Mouse (Mus musculus) kidney, adult 11 months (tissue): ENCODE results near the gene Clec16a.

Experiments used
- DNase-seq: peaks from one replicate; pipeline ENCODE4 v3.0.0; 2022

Gene Clec16a

DNA sequence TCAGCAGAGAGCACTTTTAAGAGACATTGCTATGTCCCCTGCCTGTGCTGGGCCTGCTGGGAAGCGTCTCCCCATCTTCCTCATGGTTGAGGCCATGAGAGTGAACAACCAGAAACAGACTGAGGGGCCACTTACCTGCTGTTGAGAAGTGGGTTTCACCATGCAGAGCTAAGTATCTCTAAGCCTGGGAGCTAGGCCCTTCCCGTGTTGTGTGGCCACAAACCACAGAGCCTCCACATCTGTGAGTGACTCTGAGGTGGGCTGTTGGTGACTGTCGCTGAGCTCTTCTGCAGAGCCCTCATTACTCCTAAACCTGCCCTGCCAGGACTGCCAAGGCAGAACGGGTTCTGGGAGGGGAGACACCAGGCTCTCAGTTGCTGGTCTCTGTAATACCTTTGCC is 185.8 kb downstream of the Clec16a start:
- DNase-seq = no peak

DNA sequence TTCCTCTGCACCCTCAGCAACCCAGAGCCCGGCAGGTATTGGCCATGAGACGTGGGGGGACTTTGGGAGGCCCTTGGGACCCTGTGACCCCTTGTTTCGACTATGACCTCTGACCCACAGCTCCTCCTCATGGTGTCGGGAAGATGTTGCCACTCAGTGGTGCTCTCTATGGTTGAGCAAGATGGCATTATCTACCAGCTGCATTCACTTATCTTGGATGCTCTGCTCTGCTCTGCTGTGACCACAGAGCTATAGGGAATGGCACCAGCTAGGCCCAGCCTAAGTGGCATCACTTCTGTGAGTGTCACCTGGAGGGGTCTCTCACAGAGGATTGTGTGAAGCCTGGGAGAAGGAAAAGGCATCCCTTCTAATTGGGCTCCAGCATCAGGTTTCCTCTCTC is 186.6 kb downstream of the Clec16a start:
- no peak for DNase-seq

DNA sequence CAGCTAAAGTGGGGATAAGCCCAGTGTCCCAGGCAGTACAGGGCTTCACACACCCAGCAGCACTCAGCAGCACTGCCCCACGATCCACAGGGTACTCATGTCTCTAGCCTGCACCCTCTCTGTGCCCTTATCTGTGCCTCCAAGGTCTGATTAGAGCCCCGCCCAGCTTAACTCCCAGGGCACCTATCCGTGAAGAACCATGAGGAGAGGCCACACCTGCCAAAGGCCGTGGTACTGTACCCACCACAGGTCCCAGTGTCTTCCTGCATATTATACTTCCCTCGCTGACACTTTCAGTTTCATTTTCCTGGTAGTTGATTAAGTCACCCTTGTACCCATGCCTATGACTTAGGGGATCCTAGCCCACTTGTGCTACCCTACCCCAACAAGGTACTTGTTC is 187.3 kb downstream of the Clec16a start:
- DNase-seq = no peak

DNA sequence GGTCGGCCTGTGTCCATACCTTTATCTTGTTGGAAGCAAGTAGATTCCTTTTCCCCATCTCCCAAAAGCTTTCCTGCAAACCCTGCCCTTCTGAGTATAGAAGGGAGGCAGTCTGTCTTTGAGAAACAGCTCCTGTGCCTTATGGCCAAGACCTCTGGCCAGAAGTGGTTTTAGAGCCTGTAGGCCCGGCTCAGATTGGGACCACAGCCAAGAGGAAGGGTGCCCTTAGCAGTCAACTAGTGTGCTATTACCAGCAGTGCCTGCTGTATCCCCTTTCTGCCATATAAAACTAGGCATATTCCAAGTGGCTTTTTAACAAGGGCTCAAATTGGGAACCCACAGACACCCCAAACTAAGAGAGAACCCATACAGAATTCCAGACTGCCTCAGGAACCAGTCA is 190.6 kb downstream of the Clec16a start:
- no peak for DNase-seq

DNA sequence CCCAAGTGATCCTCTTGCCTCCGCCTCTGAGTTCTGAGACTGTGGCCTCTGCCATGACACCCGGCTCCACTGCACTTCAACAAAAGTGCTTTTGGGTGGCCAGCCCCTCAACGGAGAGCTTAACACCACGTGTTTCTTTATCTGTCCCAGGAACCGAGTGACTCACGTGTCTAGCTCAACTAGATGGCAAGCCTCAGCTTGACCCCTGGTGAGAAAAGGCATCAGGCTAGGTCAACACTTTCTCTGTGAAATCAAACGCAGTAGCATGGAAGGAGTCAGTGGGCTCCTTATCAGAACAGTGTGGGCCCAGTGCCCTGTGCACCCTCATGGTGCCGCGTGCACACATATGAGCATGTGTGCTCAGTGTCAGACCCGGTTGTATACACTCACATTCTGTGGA is 191.2 kb downstream of the Clec16a start:
- no peak for DNase-seq

DNA sequence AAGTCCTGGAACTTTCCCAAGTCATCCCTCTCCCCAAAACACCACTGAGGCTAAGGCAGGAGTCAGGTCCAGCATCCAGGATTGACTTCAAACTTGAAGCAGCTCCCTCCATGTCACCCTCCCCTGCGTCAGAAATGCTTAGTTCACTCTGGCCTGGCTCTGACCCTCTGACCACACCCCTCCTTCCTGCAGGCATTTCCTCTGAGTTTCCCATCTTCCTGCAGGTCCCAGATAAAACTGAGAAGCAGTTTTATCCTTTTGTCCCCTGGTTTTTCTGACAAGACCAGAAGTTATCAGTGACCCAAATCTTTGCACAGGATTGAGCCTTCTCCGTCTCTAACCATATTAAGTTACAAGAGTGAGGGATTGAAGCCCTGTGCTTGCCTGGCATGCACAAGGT is 192.4 kb downstream of the Clec16a start:
- DNase-seq = peak; percentile 54

DNA sequence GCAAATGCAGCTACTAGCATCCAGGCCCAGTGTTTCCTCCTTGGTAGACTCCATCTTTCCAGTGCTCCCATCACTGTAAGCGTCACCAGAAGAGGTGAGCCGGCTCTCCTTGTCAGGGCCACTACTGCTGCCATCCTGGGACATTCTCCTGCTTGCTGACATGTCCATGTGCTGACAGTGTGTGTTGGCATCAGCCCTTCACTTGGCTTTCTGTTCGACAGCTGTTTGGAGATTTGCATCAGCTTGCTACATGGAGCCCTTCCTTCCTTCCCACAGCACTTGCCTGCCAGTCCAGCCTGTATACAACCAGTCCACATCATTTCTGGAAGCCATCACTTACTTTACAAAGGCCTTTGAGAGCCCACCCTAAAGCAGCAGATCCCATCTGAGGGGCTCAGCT is 193.7 kb downstream of the Clec16a start:
- DNase-seq = no peak

DNA sequence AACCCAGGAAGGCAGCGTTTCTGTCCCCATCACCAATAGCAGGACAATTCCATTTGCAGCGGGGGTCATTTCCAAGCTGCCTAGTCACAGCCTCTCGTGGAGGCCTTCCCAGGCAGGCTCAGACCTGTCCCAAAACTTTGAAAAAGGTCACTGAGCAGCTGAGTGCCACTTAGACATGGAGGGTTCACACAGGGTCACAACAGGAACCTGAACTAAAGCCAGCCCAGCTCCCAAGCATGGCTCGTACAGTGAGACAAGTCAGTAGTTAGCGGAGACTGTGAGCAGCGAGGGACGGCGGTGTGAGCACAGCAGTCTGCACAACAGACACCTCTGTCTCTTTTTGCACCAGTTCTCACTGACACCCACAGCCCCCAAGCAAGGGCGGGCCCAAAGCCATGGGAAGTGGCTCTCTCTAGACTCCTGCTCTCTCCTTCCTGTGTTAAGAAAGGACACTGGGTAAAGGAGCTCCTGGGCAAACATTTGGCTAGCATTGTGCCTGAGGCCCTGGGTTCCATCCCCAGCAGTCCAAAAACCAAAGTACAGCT is 194.8 kb downstream of the Clec16a start:
- peak; percentile 46 for DNase-seq

DNA sequence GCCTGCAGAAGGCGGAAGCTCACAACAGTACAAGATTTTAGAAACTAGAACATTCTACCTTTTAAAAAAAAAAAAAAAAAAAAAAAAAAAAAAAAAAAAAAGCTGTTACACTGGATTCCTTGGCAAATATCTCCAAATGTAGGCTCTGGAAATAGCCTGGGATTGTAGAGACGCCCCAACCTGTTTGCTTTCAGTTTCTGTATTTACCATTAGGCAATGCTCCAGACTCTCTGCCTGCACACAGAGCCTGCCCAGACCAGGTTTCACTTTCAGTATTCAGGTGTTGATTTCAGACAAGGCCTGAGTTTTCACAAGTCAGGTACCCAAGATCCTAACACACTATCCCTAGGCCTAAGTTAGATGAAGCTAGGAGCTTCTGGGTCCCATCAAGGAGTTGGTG is 195.9 kb downstream of the Clec16a start:
- peak; percentile 47 for DNase-seq

DNA sequence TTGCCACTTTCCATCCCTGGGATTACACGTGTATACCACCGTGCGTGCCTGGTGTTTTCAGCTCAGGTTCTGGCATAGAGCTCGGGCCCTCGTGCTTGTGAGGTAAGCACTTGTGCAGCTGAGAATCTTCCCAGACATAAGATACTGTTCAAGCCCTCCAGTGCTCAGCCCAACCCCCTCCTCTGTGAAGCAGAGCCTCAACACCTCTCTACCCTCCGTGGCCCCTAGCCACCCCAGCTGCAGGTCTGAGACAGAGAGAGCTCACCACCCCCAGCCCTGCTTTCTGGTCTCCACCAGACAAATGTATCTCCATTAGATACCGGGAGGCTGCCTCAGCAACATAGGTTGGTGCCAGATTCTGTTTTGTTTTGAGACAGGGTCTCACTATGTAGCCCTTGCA is 204.1 kb downstream of the Clec16a start:
- DNase-seq = no peak

DNA sequence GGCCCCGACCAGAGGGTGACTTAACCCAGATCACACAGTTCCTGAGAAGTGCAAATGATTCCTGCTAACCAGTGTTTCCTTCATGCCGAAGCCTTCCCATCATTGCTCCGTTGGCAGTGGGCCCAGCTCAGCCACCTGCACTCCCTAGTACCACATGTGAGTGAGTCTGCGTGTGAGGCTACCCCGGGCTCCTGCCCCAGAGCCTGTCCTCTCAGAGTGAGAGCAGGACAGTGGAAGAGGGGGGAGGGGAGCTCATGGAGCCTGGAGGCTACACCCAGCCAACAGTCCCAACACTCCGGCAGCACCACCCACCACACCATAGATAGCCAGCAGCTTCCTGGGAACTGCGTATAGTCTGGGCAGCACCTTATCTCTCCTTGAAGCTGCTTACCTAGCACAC is 204.7 kb downstream of the Clec16a start:
- no peak for DNase-seq

DNA sequence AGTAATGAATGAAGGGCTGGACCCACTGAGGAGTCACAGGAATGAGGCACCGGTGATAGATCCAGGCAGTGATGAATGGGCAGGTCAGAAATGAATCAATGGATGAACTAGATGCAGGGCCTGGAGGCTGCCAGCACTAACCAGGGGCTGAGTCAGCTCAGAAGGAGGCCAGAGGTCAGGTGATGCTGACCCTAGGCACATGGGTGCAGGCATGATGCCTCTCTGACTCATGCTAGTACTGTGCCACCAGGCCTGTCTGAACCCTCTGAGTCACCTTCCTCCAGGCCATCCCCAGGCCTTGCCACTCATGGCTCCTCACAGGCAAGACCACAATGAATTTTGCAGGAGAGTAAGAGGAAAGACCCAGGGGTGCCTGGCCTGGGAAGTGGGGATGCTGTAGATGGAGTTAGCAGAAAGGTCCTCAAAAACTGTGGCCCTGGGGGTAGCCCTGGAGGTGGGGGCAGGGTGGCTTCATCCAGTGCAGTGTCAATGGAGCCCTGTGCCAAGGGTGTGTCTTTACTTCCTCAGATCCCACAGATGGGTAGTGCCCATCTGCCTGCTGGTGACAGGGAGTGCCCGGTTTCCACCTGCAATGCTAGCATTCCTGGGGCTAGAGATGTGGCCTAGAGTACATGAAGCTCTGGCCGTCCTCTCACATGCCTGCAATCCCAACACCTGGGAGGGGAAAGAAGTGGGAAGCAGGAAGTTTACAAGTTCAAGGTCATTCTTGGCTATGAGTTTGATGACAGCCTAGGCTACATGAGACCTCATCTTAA is 209.6 kb downstream of the Clec16a start:
- DNase-seq = no peak

DNA sequence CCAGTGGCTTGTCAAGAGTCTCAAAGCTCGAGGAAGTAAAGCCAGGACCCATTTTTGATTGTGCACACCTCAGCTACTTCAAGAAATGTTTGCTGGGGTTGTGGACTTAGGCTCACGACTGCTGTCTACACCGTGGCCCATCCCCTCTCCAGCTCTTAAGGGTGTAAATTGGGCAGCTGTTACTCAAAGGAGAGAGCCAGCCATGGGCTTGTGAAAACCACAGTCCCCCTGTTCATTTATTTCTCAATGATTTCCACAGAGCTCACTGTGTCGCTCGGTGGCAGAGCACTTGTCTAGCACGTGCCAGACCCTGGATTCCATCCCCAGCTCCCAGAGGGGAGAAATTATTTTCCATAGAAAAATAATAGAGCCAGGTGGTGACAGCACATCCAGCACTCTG is 211.0 kb downstream of the Clec16a start:
- no peak for DNase-seq

DNA sequence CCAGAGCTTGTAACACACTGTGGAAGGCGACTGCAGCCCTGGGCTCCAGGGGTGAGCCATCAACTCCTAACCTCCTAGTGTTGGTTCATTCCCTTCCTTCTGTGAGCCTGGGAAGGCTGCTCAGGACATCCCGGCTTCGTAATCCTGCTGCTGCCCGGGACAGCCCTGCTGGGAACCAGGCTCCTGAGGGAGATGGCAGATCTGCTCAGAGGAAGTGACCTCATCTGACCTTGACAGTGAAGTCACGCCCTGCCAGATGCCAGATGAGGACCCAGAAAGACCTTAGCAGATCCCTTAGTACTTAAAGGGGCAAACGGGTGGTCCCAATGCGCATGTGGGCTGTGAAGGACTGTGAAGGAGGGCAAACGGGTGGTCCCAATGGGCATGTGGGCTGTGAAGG is 216.0 kb downstream of the Clec16a start:
- no peak for DNase-seq

DNA sequence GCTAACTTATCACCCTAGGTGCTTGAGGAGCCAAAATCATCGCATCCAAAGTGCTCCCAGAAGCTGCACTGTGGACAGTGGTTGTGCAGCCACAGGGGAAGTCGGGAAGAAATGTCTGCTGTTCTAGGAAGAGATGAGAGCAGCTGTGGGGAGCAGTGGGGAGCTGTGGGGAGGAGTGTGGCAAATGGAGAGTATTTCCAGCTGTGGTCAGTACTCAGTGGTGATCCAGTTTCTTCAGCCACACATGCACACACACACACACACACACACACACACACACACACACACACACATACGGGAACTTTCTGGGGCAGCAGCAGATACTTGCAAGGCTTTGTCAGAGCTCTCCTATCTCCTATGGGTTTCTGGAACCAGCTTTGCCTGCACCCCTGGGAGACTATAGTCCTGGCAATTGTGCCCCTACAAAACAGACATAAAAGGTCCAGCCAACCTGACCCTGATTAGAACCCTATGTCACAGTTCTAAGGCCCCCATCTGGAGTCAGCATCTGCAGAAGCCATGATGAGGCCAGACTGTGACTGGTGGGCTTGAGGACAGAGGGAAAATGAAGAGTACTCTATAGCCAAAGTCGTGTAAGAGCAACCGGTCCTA is 217.5 kb downstream of the Clec16a start:
- no peak for DNase-seq

DNA sequence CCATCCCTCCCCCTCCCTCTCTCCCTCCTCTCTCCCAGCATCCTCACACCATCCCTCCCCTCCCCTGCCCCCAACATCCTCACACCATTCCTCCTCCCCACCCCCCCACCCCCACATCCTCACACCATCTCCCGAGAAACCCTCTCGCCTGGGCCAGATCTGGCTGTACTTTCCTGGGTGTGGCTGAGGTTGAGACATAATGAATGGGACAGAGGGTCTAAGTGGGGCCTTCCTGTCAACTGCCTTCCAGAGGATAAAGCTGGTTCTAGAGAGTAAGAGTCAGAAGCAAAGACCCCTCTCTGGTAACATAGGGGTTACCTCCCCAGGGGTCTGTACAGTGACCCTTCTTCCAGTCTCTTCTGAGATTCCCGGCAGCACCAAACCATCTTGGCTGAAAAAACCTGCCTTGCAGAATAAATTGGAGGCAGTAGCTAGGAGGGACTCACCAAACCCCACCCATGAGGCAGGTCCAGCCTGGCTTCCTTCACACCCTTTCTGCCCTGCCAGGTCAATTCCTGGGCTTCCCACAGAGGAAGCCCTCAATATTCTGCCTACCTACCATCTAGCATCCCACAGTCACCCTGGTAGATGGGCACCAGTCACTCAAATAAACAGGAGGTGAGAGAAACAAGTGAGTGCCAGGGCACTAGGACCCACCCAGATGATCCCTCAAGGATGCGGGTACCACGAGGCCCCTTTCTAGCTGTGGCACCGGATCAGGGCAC is 218.6 kb downstream of the Clec16a start:
- DNase-seq = no peak

DNA sequence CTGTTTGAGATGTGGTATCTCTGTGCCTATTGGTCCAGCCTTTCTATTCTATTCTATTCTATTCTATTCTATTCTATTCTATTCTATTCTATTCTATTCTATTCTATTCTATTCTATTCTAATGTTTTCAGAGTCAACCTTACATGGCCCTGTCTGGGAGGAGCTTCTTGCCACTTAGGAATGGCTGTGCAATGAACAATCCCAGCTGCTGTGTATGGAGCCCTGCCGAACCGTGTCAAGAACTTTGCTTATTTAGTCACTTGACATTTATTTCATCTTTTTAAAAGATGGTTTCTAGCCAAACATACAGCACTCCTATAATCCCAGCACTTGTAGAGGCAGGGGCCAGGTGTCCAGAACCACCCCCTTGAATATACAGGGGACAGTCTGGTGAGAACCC is 219.2 kb downstream of the Clec16a start:
- no peak for DNase-seq

DNA sequence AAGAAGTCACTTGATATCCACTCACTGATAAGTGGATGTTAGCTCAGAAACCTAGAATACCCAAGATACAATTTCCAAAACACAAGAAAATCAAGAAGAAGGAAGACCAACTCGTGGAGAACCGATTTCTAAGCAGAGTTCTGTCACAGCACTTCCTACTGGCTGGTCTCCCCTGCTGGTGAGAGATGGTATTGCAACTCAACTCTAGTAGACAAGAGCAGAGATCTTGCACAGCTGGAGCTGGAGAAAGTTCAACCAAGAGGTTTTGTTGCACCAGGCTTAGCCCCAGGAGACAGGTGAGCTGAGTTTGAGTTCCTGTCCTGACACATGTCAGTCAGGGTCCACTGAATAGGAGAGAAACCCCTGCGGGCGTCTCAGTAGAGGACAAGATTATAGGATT is 222.0 kb downstream of the Clec16a start:
- peak; percentile 35 for DNase-seq

DNA sequence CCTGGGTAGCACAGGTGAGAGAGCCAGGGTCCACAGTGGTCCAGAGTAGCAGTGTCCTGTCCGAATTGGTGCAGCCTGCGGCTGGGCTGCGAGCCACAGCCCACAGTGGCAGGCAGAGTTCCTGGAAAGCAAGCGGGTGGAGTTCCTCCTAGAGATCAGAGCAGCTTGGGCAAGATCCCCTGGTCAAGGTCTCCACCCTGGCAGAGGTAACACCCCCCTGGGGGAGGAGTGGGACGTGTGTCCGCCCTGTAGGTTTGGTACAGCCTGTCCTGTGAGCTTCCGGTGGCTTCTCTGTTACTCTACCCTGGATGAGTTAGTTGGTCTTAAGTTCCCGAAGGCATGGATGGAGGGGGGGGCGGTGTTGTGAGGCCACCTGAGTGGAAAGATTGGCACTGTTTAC is 223.7 kb downstream of the Clec16a start:
- DNase-seq = no peak

DNA sequence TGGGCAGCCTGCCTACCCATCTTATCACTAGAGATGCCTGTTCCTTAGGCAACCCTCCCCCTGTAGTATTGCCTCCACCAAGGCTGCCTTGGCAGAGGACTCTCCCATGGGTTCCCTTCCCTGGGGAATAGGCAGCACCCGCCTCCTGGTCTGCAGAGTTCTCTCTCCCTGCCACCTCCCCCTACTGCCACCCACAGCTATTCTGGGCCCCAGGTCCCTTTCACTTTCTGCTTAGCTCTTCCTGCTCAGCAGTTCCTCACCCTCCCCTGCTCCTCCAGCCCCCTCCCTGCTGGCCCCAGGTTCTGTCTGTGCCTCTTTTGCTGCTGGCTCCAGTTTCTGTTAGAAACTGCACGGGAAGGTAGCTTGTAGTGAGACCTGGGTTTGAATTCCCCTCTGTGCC is 224.5 kb downstream of the Clec16a start:
- no peak for DNase-seq

DNA sequence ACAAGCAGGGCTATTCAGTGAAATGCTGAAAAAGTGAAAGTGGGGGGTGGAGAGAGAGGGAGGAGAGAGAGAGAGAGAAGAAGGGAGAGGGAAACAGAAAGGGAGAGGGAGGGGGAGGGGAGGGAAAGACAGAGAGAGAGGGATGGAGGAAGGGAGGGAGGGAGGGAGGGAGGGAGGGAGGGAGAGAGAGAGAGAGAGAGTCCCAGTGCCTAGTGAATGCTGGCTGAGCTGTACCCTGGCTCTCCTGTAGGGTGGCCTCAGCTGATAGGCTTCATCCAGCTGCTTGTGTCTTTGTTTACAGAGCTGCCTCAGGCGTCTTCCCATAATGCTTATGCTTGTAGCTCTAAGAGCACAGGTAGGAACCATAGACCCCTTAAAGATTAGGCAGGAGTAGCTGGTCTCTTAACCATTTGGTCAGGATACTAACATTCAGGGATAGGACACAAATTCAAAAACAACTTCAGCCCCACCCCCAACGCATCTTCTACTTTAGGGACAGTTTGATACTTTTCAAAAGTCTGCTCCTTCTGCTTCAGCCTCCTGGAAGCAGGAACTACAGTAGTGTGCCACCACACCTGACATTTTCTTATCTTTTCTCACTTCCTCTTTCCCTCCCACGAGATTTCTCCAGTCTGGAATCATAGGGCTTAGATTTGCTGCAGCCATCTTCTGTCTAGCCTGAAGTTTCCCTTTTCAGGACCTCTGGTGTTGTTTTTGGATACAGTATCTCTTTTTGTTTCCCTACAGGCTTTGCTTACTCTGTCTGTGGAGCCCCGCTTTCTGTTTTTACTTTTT is 225.6 kb downstream of the Clec16a start:
- no peak for DNase-seq

DNA sequence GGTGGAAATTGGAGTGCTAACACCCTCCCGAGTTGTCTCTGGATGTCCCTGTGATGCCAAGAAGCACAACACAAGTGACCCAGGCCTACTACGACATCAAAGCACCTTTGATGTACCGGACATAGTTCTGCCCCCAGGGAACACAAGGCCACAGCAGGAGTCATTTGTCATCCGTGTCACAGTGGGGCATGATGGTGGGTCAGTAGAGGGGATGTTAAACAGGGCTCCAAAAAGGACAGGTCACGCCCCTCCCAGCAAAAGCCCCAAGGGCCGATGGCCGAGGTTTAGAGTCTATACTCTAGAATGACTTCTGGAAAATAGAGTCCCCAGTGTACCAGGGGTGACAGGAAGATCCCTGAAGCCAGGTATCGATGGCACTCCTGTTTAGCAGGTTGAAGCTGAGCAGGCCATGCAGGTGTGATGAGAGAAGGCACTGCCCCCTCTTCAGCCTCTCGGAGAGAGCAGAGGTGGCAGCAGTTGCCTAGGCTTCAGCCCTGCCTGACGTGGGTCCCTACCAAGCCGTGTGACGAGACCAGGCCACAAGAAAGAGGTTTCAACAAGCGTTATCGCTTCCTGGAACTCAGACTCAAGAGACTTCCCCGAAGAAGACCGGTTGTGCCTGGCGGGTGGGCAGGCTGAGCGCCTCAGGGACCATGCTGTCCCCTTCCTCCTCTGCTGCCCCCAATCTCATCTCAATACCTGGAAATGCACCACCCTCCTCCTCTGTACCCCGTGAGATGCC is 226.8 kb downstream of the Clec16a start:
- DNase-seq = no peak
